In the genomic region with DNA sequence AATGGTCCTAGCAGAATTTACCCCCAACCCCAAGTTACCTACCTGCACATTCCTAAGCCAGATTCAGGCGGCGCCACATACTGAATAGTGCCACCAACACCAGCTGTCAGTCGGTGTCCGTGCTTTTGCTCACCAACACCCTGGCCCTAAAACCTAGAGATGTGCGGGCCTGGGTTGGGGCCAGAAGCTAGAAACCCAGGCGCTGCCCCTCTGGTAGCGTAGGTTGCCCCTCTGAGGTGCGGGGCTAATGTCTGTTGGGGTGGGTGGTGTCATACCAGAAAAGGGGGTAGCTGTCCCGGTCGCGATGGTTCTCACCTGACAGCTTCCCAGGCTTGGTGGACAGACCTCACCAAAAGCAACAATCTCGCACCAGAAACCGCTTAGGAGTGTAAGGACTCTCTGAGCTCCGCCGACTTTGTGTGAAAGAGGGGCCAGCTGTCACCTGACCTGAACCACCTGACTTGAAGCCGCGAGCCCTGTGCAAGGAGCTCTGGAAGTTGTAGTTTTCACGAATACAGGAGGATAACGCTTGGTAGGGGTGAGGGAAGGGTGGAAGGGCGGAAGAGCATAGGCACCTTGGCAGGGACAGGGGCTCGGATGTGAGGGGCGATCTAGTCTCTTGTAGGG, we compare ENCODE assay signal across 8 mouse cellular contexts. TPM values are rescaled to one million over a fixed set of nuclear protein-coding genes. Genes with fewer than 3 reads are reported as not detected.
DNase-seq lines count a peak whose midpoint lies in the region; ATAC-seq and TF ChIP-seq lines count a peak whose summit lies in the region.

A gene (minus strand): TSS at position 440 of the 627 bp plus-strand sequence.

- H3K27me3 ChIP-seq in ES-Bruce4 (ENCODE audit: control insufficient read depth, insufficient read depth, low read length, poor library complexity, severe bottlenecking): no peaks in the 10 kb centered on the region
- H3K27me3 ChIP-seq in heart, embryonic 15.5 days: no peaks in the 10 kb centered on the region
- H3K27me3 ChIP-seq in liver, embryonic 14.5 days (ENCODE audit: control insufficient read depth, insufficient read depth, low read length): no peaks in the 10 kb centered on the region
- H3K27me3 ChIP-seq in neural tube, embryonic 12.5 days (replicated peaks): no peaks in the 10 kb centered on the region

- peak; percentile 69 for DNase-seq in adrenal gland, postnatal 25 days
- peak; percentile 79 to 90 for DNase-seq in kidney, postnatal 4 days
- DNase-seq in liver, embryonic 14.5 days (ENCODE audit: low read depth in 3 of 3, low spot score in 3 of 3): peak; percentile 74 to 87 (median 81)
- DNase-seq in urinary bladder, postnatal 14 days (ENCODE audit: low spot score): peak; percentile 83

- H3K36me3 ChIP-seq in ES-Bruce4 (ENCODE audit: control insufficient read depth, insufficient read depth, low read length, poor library complexity, severe bottlenecking): no peaks in the 10 kb centered on the region
- H3K36me3 ChIP-seq in heart, embryonic 15.5 days: no peaks in the 10 kb centered on the region
- no peaks in the 10 kb centered on the region for H3K36me3 ChIP-seq in liver, embryonic 14.5 days (replicated peaks; ENCODE audit: control insufficient read depth, insufficient read depth, low read depth)
- peaks cover 12% of the 10 kb centered on the region for H3K36me3 ChIP-seq in neural tube, embryonic 12.5 days

- H3K4me2 ChIP-seq in heart, embryonic 15.5 days: peak within 1 kb of the TSS; percentile 95
- peak within 1 kb of the TSS; percentile 81 for H3K4me2 ChIP-seq in liver, embryonic 14.5 days (ENCODE audit: low read depth)
- H3K4me2 ChIP-seq in neural tube, embryonic 12.5 days (replicated peaks): peak within 1 kb of the TSS; percentile 93

- H3K9me3 ChIP-seq in ES-Bruce4 (replicated peaks; ENCODE audit: control insufficient read depth, insufficient read depth, low read length, poor library complexity, severe bottlenecking): no peaks in the 10 kb centered on the region
- H3K9me3 ChIP-seq in heart, embryonic 15.5 days (replicated peaks): no peaks in the 10 kb centered on the region
- no peaks in the 10 kb centered on the region for H3K9me3 ChIP-seq in liver, embryonic 14.5 days (ENCODE audit: control insufficient read depth, low read length)
- no peaks in the 10 kb centered on the region for H3K9me3 ChIP-seq in neural tube, embryonic 12.5 days

- WGBS in heart, embryonic 15.5 days: under 1% methylated on average over 22 of the region's 22 CpGs
- 2% methylated on average over 22 of the region's 22 CpGs for WGBS in liver, embryonic 14.5 days (ENCODE audit: insufficient replicate concordance)
- WGBS in neural tube, embryonic 12.5 days: 2% methylated on average over 22 of the region's 22 CpGs

- TF ChIP-seq EP300 in ES-Bruce4 (IDR thresholded peaks at IDR 0.05; ENCODE audit: insufficient read depth, low read depth, low read length): no peak
- no peak for TF ChIP-seq EP300 in liver, embryonic 14.5 days (IDR thresholded peaks at IDR 0.05; ENCODE audit: low read depth)

- no peak within 1 kb of the TSS for H3K27ac ChIP-seq in ES-Bruce4 (ENCODE audit: insufficient read depth, low read length)
- H3K27ac ChIP-seq in embryonic fibroblast, embryonic 13.5 days (ENCODE audit: insufficient read depth, low read length): no peak within 1 kb of the TSS
- H3K27ac ChIP-seq in heart, embryonic 15.5 days: peak within 1 kb of the TSS; percentile 71
- H3K27ac ChIP-seq in liver, embryonic 14.5 days: peak within 1 kb of the TSS; percentile 26
- no peak within 1 kb of the TSS for H3K27ac ChIP-seq in neural tube, embryonic 12.5 days

- TF ChIP-seq CTCF in ES-Bruce4 (IDR thresholded peaks at IDR 0.05; ENCODE audit: low read depth, low read length): no peak
- TF ChIP-seq CTCF in embryonic fibroblast, embryonic 13.5 days (IDR thresholded peaks at IDR 0.05; ENCODE audit: borderline replicate concordance, insufficient read depth, low read length): no peak
- no peak for TF ChIP-seq CTCF in liver, embryonic 14.5 days (IDR thresholded peaks at IDR 0.05; ENCODE audit: low read depth)

- ATAC-seq in heart, embryonic 15.5 days (replicated peaks; ENCODE audit: insufficient number of reproducible peaks, insufficient read depth, low FRiP score, low read depth): peak; percentile 93
- ATAC-seq in liver, embryonic 14.5 days (ENCODE audit: insufficient read depth): peak; percentile 95
- ATAC-seq in neural tube, embryonic 12.5 days (ENCODE audit: low FRiP score, low read depth): peak; percentile 95

- H3K9ac ChIP-seq in ES-Bruce4 (ENCODE audit: low read depth, poor library complexity, severe bottlenecking): peak within 1 kb of the TSS; percentile 45
- peak within 1 kb of the TSS; percentile 85 for H3K9ac ChIP-seq in heart, embryonic 15.5 days
- peak within 1 kb of the TSS; percentile 88 for H3K9ac ChIP-seq in liver, embryonic 14.5 days (replicated peaks)
- H3K9ac ChIP-seq in neural tube, embryonic 12.5 days: peak within 1 kb of the TSS; percentile 74

- H3K4me3 ChIP-seq in ES-Bruce4 (ENCODE audit: low read depth, low read length): peak within 1 kb of the TSS; percentile 91
- peak within 1 kb of the TSS; percentile 64 for H3K4me3 ChIP-seq in embryonic fibroblast, embryonic 13.5 days (ENCODE audit: insufficient read depth, low read length)
- H3K4me3 ChIP-seq in heart, embryonic 15.5 days: peak within 1 kb of the TSS; percentile 71
- H3K4me3 ChIP-seq in liver, embryonic 14.5 days (ENCODE audit: insufficient read depth in 1 of 2, low read depth in 2 of 2, low read length in 2 of 2): peak within 1 kb of the TSS; percentile 73 to 83
- peak within 1 kb of the TSS; percentile 63 for H3K4me3 ChIP-seq in neural tube, embryonic 12.5 days

- peak; percentile 25 for TF ChIP-seq POLR2A in ES-Bruce4 (IDR thresholded peaks at IDR 0.05; ENCODE audit: insufficient read depth, low read length)
- TF ChIP-seq POLR2A in embryonic fibroblast, embryonic 13.5 days (IDR thresholded peaks at IDR 0.05; ENCODE audit: low read depth, low read length): peak; percentile 79

- H3K4me1 ChIP-seq in ES-Bruce4 (ENCODE audit: control insufficient read depth, insufficient read depth, low read length): no peaks in the 10 kb centered on the region
- no peaks in the 10 kb centered on the region for H3K4me1 ChIP-seq in embryonic fibroblast, embryonic 13.5 days (ENCODE audit: control insufficient read depth, insufficient read depth, low read length)
- peaks cover 13% of the 10 kb centered on the region for H3K4me1 ChIP-seq in heart, embryonic 15.5 days (replicated peaks)
- H3K4me1 ChIP-seq in liver, embryonic 14.5 days (replicated peaks; ENCODE audit: control insufficient read depth in 2 of 2, insufficient read depth in 2 of 2, low read length in 1 of 2): peaks cover 4 to 8% of the 10 kb centered on the region in 2 experiments
- H3K4me1 ChIP-seq in neural tube, embryonic 12.5 days: peaks cover 18% of the 10 kb centered on the region

RNA-seq across cellular contexts. Expression of the gene that starts here (rescaled TPM):
- 15.3 and 15.4 TPM in 2 replicates for polyA plus RNA-seq in ES-Bruce4 (2011; ENCODE audit: insufficient read depth, insufficient read length, low read depth, missing spikeins)
- total RNA-seq in adrenal gland, postnatal 25 days (2021): 17.4 and 20.6 TPM in 2 replicates
- polyA plus RNA-seq in embryonic fibroblast, embryonic 13.5 days (2011; ENCODE audit: insufficient read length, low read depth, missing spikeins): 17.9 and 22.1 TPM in 2 replicates
- polyA plus RNA-seq in heart, embryonic 15.5 days (2015; fragmentation: Nextera tagmentation; extraction: Ambion mirVana): 12.5 and 13.2 TPM in 2 replicates
- 4.5 and 5.3 TPM in 2 replicates for polyA plus RNA-seq in liver, embryonic 14.5 days (2012; rRNA removed)
- polyA plus RNA-seq in liver, embryonic 14.5 days (2014; fragmentation: Nextera tagmentation; extraction: Ambion mirVana): 4.8 and 6.8 TPM in 2 replicates
- polyA plus RNA-seq in neural tube, embryonic 12.5 days (2016; fragmentation: Nextera tagmentation; extraction: Ambion mirVana): 21.5 and 26.1 TPM in 2 replicates

Comparison
In these comparisons a context has a peak if more than half of its experiments do, and no peak if none do; other contexts are left out.
1. H3K27ac ChIP-seq: peak in heart, embryonic 15.5 days (single experiment) and liver, embryonic 14.5 days (single experiment); none in ES-Bruce4 (single experiment), embryonic fibroblast, embryonic 13.5 days (single experiment) and neural tube, embryonic 12.5 days (single experiment).
2. Peak in every context shown above with its lines, with median percentiles within 50 percentile points of each other: H3K4me3 ChIP-seq, H3K9ac ChIP-seq, DNase-seq, ATAC-seq and H3K4me2 ChIP-seq.